Mouse (Mus musculus): Measurements from ENCODE around the gene Bdkrb2. TPM values are rescaled to one million over a fixed set of nuclear protein-coding genes. Genes with fewer than 3 reads are reported as not detected.
A peak's percentile ranks its signal among the peaks of the same experiment; 100 is the strongest.

Gene Bdkrb2
- polyA plus RNA-seq, 1 experiment from 2014 or later, result 0.39 TPM

DNA sequence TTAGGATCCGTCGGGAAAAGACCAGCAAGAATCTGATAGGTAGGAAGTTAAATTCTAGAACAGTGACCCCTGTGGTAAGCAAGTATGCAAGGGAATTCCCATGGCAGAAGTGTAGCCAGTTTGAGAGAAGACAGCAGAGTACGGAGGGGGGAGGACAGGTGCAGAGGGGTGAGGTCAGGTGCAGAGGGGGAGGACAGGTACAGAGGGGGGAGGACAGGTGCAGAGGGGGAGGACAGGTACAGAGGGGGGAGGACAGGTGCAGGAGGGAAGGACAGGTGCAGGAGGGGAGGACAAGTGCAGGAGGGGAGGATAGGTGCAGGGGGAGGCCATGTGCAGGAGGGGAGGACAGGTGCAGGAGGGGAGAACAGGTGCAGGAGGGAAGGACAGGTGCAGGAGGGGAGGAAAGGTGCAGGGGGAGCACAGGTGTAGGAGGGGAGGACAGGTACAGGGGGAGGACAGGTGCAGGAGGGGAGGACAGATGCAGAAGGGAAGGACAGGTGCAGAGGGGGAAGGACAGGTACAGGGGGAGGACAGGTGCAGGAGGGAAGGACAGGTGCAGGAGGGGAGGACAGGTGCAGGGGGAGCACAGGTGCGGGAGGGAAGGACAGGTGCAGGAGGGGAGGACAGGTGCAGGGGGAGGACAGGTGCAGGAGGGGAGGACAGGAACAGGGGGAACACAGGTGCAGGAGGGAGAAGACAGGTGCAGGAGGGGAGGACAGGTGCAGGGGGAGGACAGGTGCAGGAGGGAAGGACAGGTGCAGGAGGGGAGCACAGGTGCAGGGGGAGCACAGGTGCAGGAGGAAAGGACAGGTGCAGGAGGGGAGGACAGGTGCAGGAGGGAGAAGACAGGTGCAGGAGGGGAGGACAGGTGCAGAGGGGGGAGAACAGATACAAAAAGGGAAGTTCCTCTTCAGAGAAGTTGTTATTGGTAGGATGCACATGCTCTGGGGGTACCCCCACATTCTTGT, 12.9 kb upstream of the Bdkrb2 start:
- DNase-seq (ENCODE audit: low spot score) (no peak), ATAC-seq (replicated peaks; ENCODE audit: low FRiP score) (no peak)
- no peaks in the 10 kb centered on the region for H3K36me3 ChIP-seq (ENCODE audit: control insufficient read depth, insufficient read depth, low read length)
- WGBS, result 82% methylated on average over 4 of the region's 4 CpGs
- no peak overlapping the region for H3K27ac ChIP-seq (ENCODE audit: low read depth, low read length)
- no peak overlapping the region for H3K4me3 ChIP-seq (ENCODE audit: low read depth, low read length)
- H3K27me3 ChIP-seq (ENCODE audit: control insufficient read depth, insufficient read depth, low read length), result no peaks in the 10 kb centered on the region
- no peaks in the 10 kb centered on the region; the same call in 1 of the 2 replicates for H3K4me1 ChIP-seq (replicated peaks; ENCODE audit: control insufficient read depth, insufficient read depth, low read length)
- H3K9me3 ChIP-seq (ENCODE audit: control insufficient read depth, low read length), result no peaks in the 10 kb centered on the region
- H3K4me2 ChIP-seq (ENCODE audit: low read depth, low read length, severe bottlenecking), result no peak overlapping the region
- H3K9ac ChIP-seq (ENCODE audit: low read length), result no peak overlapping the region

DNA sequence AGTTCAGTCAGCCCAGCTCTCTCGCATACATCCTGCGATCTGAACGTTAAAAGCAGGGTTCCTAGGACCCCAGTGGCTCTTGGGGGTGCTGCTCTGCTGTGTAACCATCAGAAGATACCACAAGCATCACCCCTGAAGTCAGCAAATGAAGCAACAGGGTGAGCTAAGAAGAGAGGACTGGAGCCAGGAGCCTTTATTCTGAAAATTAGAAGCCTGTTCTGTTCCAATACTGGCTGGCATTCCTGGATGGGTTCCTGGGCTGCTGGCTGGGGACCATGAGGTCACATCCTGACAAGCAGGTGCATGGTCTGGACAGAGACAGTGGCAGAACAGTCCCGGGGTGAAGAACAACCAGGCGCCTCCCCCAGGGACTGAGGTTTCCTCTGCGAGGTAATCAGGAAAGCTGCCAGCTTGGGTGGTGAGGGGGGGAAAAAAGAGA, 11.5 kb upstream of the Bdkrb2 start:
- 69% methylated on average over 6 of the region's 6 CpGs for whole genome bisulfite sequencing
- no peak for ATAC-seq (replicated peaks; ENCODE audit: low FRiP score)
- H3K27ac ChIP-seq (ENCODE audit: low read depth, low read length), result no peak overlapping the region
- no peaks in the 10 kb centered on the region for H3K27me3 ChIP-seq (ENCODE audit: control insufficient read depth, insufficient read depth, low read length)
- no peaks in the 10 kb centered on the region for H3K9me3 ChIP-seq (ENCODE audit: control insufficient read depth, low read length)
- DNase-seq (ENCODE audit: low spot score), result no peak
- H3K36me3 ChIP-seq (ENCODE audit: control insufficient read depth, insufficient read depth, low read length), result no peaks in the 10 kb centered on the region
- H3K4me2 ChIP-seq (ENCODE audit: low read depth, low read length, severe bottlenecking), result no peak overlapping the region
- H3K9ac ChIP-seq (ENCODE audit: low read length), result no peak overlapping the region
- H3K4me1 ChIP-seq (replicated peaks; ENCODE audit: control insufficient read depth, insufficient read depth, low read length), result no peaks in the 10 kb centered on the region
- no peak overlapping the region for H3K4me3 ChIP-seq (ENCODE audit: low read depth, low read length)

DNA sequence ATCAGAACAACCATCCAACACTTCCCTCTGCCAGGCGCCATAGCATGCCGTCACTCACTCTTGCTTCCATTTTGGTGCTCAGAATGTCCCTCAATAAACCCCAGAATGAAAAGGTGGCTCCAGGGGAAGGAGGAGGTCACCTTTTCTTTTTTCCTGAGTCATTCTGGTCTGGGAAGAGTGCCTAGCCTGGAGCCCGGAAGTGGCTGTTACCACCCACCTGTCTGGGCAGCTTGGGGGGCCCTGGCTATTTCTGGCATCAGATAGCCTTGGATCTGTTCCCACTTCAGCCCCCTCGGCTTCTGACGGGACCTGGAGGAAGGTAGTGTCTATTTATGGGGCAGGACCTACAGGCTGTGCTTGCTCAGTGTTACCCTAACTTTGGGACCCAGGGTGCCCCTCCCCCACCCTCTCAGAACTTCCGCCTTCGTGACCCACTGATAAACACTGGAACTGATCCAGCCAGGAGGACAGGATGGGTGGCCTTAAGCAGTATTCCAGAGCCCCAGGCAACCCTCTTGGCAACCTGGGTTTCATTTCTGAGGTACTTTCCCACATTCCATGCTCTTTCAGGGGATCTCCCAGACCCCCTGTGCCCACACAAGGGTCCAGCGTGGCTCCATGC, 8.8 kb upstream of the Bdkrb2 start:
- H3K27ac ChIP-seq (ENCODE audit: low read depth, low read length), result no peak overlapping the region
- H3K27me3 ChIP-seq (ENCODE audit: control insufficient read depth, insufficient read depth, low read length), result no peaks in the 10 kb centered on the region
- H3K9ac ChIP-seq (ENCODE audit: low read length), result no peak overlapping the region
- H3K4me1 ChIP-seq (replicated peaks; ENCODE audit: control insufficient read depth, insufficient read depth, low read length), result no peaks in the 10 kb centered on the region
- H3K36me3 ChIP-seq (ENCODE audit: control insufficient read depth, insufficient read depth, low read length), result no peaks in the 10 kb centered on the region
- no peak overlapping the region for H3K4me3 ChIP-seq (ENCODE audit: low read depth, low read length)
- 80% methylated on average over 8 of the region's 8 CpGs for WGBS
- no peaks in the 10 kb centered on the region for H3K9me3 ChIP-seq (ENCODE audit: control insufficient read depth, low read length)
- no peak for DNase-seq (ENCODE audit: low spot score)
- no peak overlapping the region for H3K4me2 ChIP-seq (ENCODE audit: low read depth, low read length, severe bottlenecking)
- no peak for ATAC-seq (replicated peaks; ENCODE audit: low FRiP score)

DNA sequence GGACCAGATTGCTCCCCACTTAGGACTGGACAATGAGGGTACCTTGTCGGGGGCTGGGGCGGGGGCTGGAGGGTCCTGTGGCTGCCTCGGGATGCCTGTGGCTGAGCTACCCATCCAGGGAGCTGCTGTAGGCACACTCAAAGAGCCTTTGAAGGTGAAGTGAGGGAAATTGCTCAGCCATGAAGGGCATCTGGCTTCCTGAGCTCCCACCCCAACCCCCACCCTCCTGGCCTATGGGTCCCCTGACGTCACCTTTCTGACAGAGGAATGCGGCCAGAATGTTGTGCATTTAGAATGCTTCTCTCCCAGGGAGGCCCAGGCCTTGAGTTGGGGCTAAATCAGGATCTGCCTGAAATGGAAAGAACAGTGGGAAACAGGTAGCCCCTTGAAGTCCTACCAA, 7.9 kb upstream of the Bdkrb2 start:
- Histone ChIP-seq H3K27ac (ENCODE audit: low read depth, low read length) (no peak overlapping the region), H3K36me3 (ENCODE audit: control insufficient read depth, insufficient read depth, low read length) (no peaks in the 10 kb centered on the region)
- no peak for DNase-seq (ENCODE audit: low spot score)

DNA sequence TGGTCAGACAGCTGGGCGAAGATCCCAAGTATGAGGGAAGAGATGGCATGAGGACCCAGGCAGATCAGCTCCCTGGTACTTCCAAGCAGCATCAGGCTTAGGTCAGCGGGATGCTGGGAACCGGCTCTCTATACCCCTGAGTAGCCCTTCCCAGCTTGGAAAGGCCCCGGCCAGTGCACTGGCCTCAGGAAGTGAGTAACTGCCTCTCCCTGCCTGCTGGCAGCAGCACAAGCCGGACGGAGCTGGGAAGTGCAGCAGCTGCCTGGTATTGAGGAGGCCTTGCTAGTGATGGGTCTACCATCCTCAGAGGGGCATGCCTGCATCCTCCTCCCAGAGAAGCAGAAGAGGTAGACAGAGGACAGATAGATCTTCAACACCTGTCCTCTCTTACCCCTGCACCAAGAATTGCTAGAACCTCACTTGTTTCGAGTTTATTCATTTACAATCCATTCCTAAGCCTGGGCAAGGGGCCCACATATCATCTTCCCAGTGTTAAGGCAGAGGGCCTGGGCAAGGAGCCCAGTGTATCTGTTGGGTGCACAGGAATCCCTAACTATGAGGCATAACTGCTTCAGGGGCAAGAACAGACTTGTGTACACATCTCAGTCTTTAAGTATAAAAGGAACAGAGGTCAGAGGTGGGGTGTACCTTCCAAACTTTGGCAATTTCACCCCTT, 5.6 kb upstream of the Bdkrb2 start:
- Histone ChIP-seq H3K4me1 (replicated peaks; ENCODE audit: control insufficient read depth, insufficient read depth, low read length) (no peaks in the 10 kb centered on the region), H3K27ac (ENCODE audit: low read depth, low read length) (no peak overlapping the region)
- ATAC-seq (replicated peaks; ENCODE audit: low FRiP score), result no peak

More for the DNA sequence above, 7.9 kb upstream of the Bdkrb2 start:
- Histone ChIP-seq H3K9ac (ENCODE audit: low read length) (no peak overlapping the region), H3K9me3 (ENCODE audit: control insufficient read depth, low read length) (no peaks in the 10 kb centered on the region), H3K4me2 (ENCODE audit: low read depth, low read length, severe bottlenecking) (no peak overlapping the region), H3K4me1 (replicated peaks; ENCODE audit: control insufficient read depth, insufficient read depth, low read length) (no peaks in the 10 kb centered on the region), H3K4me3 (ENCODE audit: low read depth, low read length) (no peak overlapping the region), H3K27me3 (ENCODE audit: control insufficient read depth, insufficient read depth, low read length) (no peaks in the 10 kb centered on the region)
- WGBS, result 72% methylated on average over 5 of the region's 5 CpGs
- no peak for ATAC-seq (replicated peaks; ENCODE audit: low FRiP score)

DNA sequence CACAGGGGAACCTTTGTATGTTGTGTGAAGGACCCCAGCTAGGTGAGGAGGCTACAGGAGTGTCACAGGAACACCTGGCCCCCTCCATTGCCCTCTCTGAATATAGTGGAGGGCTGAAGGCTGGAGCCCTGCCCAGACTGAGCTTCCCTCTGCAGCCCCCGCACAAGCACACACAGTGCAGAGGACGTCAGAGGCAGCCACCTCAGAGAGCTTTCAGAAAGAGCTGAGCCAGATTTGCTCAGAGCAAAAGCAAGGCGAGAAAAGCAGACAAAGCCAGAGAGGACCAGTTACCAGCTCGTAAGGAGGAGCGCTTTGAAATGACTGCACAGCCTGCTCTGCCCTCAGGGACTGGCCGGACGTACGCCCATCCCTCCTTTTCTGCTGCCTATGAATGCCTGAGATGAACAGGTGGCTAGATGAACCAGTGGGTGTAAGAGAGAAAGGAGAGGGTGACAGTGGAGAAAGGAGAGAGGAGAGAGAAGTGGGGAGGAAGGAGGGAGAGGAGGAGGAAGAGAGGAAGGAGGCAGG, 2.0 kb upstream of the Bdkrb2 start:
- ATAC-seq (replicated peaks; ENCODE audit: low FRiP score), result no peak
- H3K9me3 ChIP-seq (ENCODE audit: control insufficient read depth, low read length), result no peaks in the 10 kb centered on the region
- peaks cover 6% of the 10 kb centered on the region; the same call in 1 of the 2 replicates for H3K4me1 ChIP-seq (replicated peaks; ENCODE audit: control insufficient read depth, insufficient read depth, low read length)
- no peak overlapping the region for H3K27ac ChIP-seq (ENCODE audit: low read depth, low read length)
- no peak overlapping the region for H3K4me2 ChIP-seq (ENCODE audit: low read depth, low read length, severe bottlenecking)
- H3K4me3 ChIP-seq (ENCODE audit: low read depth, low read length), result no peak overlapping the region
- H3K27me3 ChIP-seq (ENCODE audit: control insufficient read depth, insufficient read depth, low read length), result peaks cover 19% of the 10 kb centered on the region
- DNase-seq (ENCODE audit: low spot score), result no peak
- WGBS, result 57% methylated on average over 8 of the region's 8 CpGs
- no peaks in the 10 kb centered on the region for H3K36me3 ChIP-seq (ENCODE audit: control insufficient read depth, insufficient read depth, low read length)
- no peak overlapping the region for H3K9ac ChIP-seq (ENCODE audit: low read length)

More for the DNA sequence above, 5.6 kb upstream of the Bdkrb2 start:
- no peak for DNase-seq (ENCODE audit: low spot score)
- Histone ChIP-seq H3K9me3 (ENCODE audit: control insufficient read depth, low read length) (no peaks in the 10 kb centered on the region), H3K27me3 (ENCODE audit: control insufficient read depth, insufficient read depth, low read length) (peaks cover 5% of the 10 kb centered on the region), H3K36me3 (ENCODE audit: control insufficient read depth, insufficient read depth, low read length) (no peaks in the 10 kb centered on the region), H3K9ac (ENCODE audit: low read length) (no peak overlapping the region), H3K4me3 (ENCODE audit: low read depth, low read length) (no peak overlapping the region), H3K4me2 (ENCODE audit: low read depth, low read length, severe bottlenecking) (no peak overlapping the region)
- WGBS, result 77% methylated on average over 7 of the region's 7 CpGs

DNA sequence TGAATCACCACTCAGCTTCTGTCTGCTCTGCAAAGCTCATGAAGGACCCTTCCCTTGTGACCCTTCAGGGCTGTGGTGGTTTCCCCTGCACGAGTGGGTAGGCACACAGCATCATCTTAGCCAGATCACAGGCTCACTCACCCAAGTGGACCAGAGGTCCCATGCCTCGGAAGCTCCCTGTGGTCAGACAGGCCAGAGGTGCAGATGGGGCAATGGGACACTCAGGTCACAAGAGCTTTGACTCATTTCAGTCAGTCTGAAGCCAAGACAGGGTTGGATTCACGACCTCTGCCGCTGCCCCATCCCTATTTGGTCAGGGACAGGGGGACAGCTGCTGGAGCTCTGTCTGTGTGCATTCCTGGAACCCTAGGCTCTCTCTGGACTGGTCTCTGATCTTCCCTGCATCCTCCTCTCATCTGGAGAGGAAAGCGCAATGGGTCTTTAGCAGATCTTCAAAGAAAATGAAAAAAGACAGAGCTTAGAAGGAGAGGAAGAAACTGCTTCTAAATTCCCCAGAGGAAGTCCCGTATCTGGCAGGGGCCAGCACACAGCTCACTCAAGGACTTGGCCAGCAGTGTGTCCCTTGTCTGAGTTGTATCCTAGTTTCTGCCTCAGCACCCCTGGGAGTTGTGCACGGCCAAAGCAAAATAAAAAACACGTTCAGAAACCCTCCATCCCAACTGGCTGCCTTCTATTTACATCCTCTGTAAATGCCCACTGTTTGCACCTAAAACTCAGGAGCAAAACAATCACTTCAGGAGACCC, 788 bp upstream of the Bdkrb2 start:
- DNase-seq (ENCODE audit: low spot score), result no peak
- Histone ChIP-seq H3K36me3 (ENCODE audit: control insufficient read depth, insufficient read depth, low read length) (no peaks in the 10 kb centered on the region), H3K9ac (ENCODE audit: low read length) (peak overlapping the region; percentile 35; the same call in 1 of the 2 replicates), H3K4me1 (replicated peaks; ENCODE audit: control insufficient read depth, insufficient read depth, low read length) (peaks cover 6% of the 10 kb centered on the region; the same call in 1 of the 2 replicates), H3K27me3 (ENCODE audit: control insufficient read depth, insufficient read depth, low read length) (peaks cover 19% of the 10 kb centered on the region), H3K27ac (ENCODE audit: low read depth, low read length) (no peak overlapping the region), H3K9me3 (ENCODE audit: control insufficient read depth, low read length) (no peaks in the 10 kb centered on the region), H3K4me3 (ENCODE audit: low read depth, low read length) (peak overlapping the region; percentile 33; the same call in 1 of the 2 replicates), H3K4me2 (ENCODE audit: low read depth, low read length, severe bottlenecking) (peak overlapping the region; percentile 78; the same call in 1 of the 2 replicates)
- no peak for ATAC-seq (replicated peaks; ENCODE audit: low FRiP score)
- 31% methylated on average over 8 of the region's 8 CpGs for WGBS
